Mouse (Mus musculus) neural tube, embryonic 14.5 days (tissue): ENCODE measurements around the gene 9230102O04Rik. TPM values are rescaled to one million over a fixed set of nuclear protein-coding genes. Genes with fewer than 3 reads are reported as not detected.

Experiments
- ATAC-seq: fragments of 200-750 bp; cut with Nextera tagmentation; 2 replicates; pipeline ENCODE4 v1.8.0; 2017; ENCODE audit warnings: low read depth, mild to moderate bottlenecking, moderate TSS enrichment, moderate library complexity
- H3K27ac ChIP-seq: fragments of 300-500 bp; sonication (generic); 2 replicates; pipeline ENCODE4 v1.5.1; 2014; ENCODE audit warnings: low read depth, mild to moderate bottlenecking, control low read depth, low read length, moderate library complexity, mixed read lengths
- H3K27me3 ChIP-seq: fragments of 300-500 bp; sonication (generic); 2 replicates; pipeline ENCODE4 v1.6.1; 2014; ENCODE audit warnings: low read length; ENCODE audit not compliant: control insufficient read depth, insufficient read depth
- H3K36me3 ChIP-seq: fragments of 300-500 bp; sonication (generic); 2 replicates; pipeline ENCODE4 v1.6.1; 2014; ENCODE audit warnings: low read length, mixed read lengths; ENCODE audit not compliant: control insufficient read depth, insufficient read depth
- H3K4me1 ChIP-seq: fragments of 300-500 bp; sonication (generic); 2 replicates; pipeline ENCODE4 v1.6.1; 2014; ENCODE audit warnings: low read length; ENCODE audit not compliant: control insufficient read depth, insufficient read depth
- H3K4me2 ChIP-seq: fragments of 300-500 bp; sonication (generic); 2 replicates; pipeline ENCODE4 v1.6.1; 2014; ENCODE audit warnings: mild to moderate bottlenecking, low read depth, low read length, control low read depth
- H3K4me3 ChIP-seq: fragments of 300-500 bp; sonication (generic); 2 replicates; pipeline ENCODE4 v1.5.1; 2014; ENCODE audit warnings: low read depth, low read length, control low read depth, mixed read lengths
- H3K9ac ChIP-seq: fragments of 300-500 bp; sonication (generic); replicated peaks from 2 replicates; pipeline ENCODE4 v1.6.1; 2014; ENCODE audit warnings: low read depth, mild to moderate bottlenecking, control low read depth, low read length, mixed read lengths
- H3K9me3 ChIP-seq: fragments of 300-500 bp; sonication (generic); 2 replicates; pipeline ENCODE4 v1.6.1; 2016; ENCODE audit warnings: low read length; ENCODE audit not compliant: control insufficient read depth
- WGBS: fragments of 180-500 bp; shearing (Covaris S2); extraction: QIAGEN DNeasy Blood & Tissue Kit; methylation state at CpG from one replicate; pipeline ENCODE4 v1.1.7; 2014; 5-methylcytosine and 5-hydroxymethylcytosine counted together
- polyA plus RNA-seq: library from polyadenylated mRNA; unstranded; fragments of >200 nt; fragmentation: Nextera tagmentation; extraction: Ambion mirVana; gene quantifications from 2 replicates; pipeline ENCODE4 v1.2.1, GENCODE M21; 2014

Gene 9230102O04Rik
- 0.46 TPM in 1 of 2 replicates, not detected in the other for polyA plus RNA-seq

GRCm38 (mm10) chr2:9888913-9889650 lies at the start of gene 9230102O04Rik:
TSS of gene 9230102O04Rik (minus strand) at chr2:9889540.
- peak; percentile 65 for ATAC-seq
- under 1% methylated on average over 30 of the region's 30 CpGs for WGBS
- Histone ChIP-seq H3K9me3 (no peaks in the 10 kb centered on the region), H3K4me1 (no peaks in the 10 kb centered on the region), H3K27ac (no peak within 1 kb of the TSS), H3K27me3 (peaks cover 62% of the 10 kb centered on the region), H3K36me3 (no peaks in the 10 kb centered on the region), H3K4me2 (peak within 1 kb of the TSS; percentile 14; the same call in 1 of the 2 replicates), H3K9ac (no peak within 1 kb of the TSS), H3K4me3 (no peak within 1 kb of the TSS)

GRCm38 (mm10) chr2:9935965-9936364 lies 46.6 kb upstream of the 9230102O04Rik start:
- H3K27ac ChIP-seq = no peak overlapping the region
- no peaks in the 10 kb centered on the region for H3K4me1 ChIP-seq
- WGBS = 0% methylated on average over 1 of the region's 1 CpGs
- no peak for ATAC-seq
- H3K4me2 ChIP-seq = no peak overlapping the region
- H3K36me3 ChIP-seq = no peaks in the 10 kb centered on the region
- no peak overlapping the region for H3K9ac ChIP-seq
- no peaks in the 10 kb centered on the region for H3K9me3 ChIP-seq
- no peaks in the 10 kb centered on the region for H3K27me3 ChIP-seq
- no peak overlapping the region for H3K4me3 ChIP-seq

GRCm38 (mm10) chr2:9926905-9927283 lies 37.6 kb upstream of the 9230102O04Rik start:
- no peak for ATAC-seq
- H3K27ac ChIP-seq = no peak overlapping the region

GRCm38 (mm10) chr2:9926194-9926904 lies 37.0 kb upstream of the 9230102O04Rik start:
- Histone ChIP-seq H3K4me3 (no peak overlapping the region), H3K9me3 (no peaks in the 10 kb centered on the region), H3K36me3 (no peaks in the 10 kb centered on the region), H3K27ac (no peak overlapping the region), H3K27me3 (no peaks in the 10 kb centered on the region), H3K9ac (no peak overlapping the region), H3K4me2 (no peak overlapping the region), H3K4me1 (no peaks in the 10 kb centered on the region)
- 44% methylated on average over 7 of the region's 7 CpGs for WGBS
- no peak for ATAC-seq

More at GRCm38 (mm10) chr2:9926905-9927283, 37.6 kb upstream of the 9230102O04Rik start:
- no peak overlapping the region for H3K9ac ChIP-seq
- no peaks in the 10 kb centered on the region for H3K27me3 ChIP-seq
- 79% methylated on average over 4 of the region's 4 CpGs for whole genome bisulfite sequencing
- H3K9me3 ChIP-seq = no peaks in the 10 kb centered on the region
- no peak overlapping the region for H3K4me3 ChIP-seq
- no peaks in the 10 kb centered on the region for H3K4me1 ChIP-seq
- H3K4me2 ChIP-seq = no peak overlapping the region
- no peaks in the 10 kb centered on the region for H3K36me3 ChIP-seq

- Histone ChIP-seq H3K9ac (no peak overlapping the region), H3K36me3 (peaks cover 6% of the 10 kb centered on the region; the same call in 1 of the 2 replicates), H3K27me3 (no peaks in the 10 kb centered on the region), H3K4me3 (no peak overlapping the region), H3K4me2 (no peak overlapping the region), H3K4me1 (no peaks in the 10 kb centered on the region), H3K27ac (no peak overlapping the region), H3K9me3 (no peaks in the 10 kb centered on the region)
- WGBS = 92% methylated on average over 17 of the region's 17 CpGs
- ATAC-seq = no peak
Observed at GRCm38 (mm10) chr2:9918691-9919471, 29.5 kb upstream of the 9230102O04Rik start.

- no peak for ATAC-seq
- Histone ChIP-seq H3K4me2 (no peak overlapping the region), H3K27me3 (no peaks in the 10 kb centered on the region), H3K9ac (no peak overlapping the region), H3K27ac (no peak overlapping the region), H3K36me3 (peaks cover 6% of the 10 kb centered on the region; the same call in 1 of the 2 replicates), H3K4me1 (no peaks in the 10 kb centered on the region), H3K4me3 (no peak overlapping the region), H3K9me3 (no peaks in the 10 kb centered on the region)
- 91% methylated on average over 9 of the region's 9 CpGs for WGBS
Observed at GRCm38 (mm10) chr2:9917602-9918001, 28.3 kb upstream of the 9230102O04Rik start.

- 11% methylated on average over 11 of the region's 11 CpGs for WGBS
- no peak overlapping the region for H3K27ac ChIP-seq
- no peak for ATAC-seq
Observed at GRCm38 (mm10) chr2:9905995-9906394, 16.7 kb upstream of the 9230102O04Rik start.

GRCm38 (mm10) chr2:9903854-9904560 lies 14.7 kb upstream of the 9230102O04Rik start:
- Histone ChIP-seq H3K27ac (no peak overlapping the region), H3K9ac (no peak overlapping the region), H3K4me2 (no peak overlapping the region), H3K4me1 (no peaks in the 10 kb centered on the region), H3K36me3 (no peaks in the 10 kb centered on the region), H3K4me3 (no peak overlapping the region), H3K9me3 (no peaks in the 10 kb centered on the region), H3K27me3 (0 out of 2 replicates have a peak, but pooled peaks cover 3% of the 10 kb centered on the region)
- 67% methylated on average over 14 of the region's 14 CpGs for WGBS
- no peak for ATAC-seq

More at GRCm38 (mm10) chr2:9905995-9906394, 16.7 kb upstream of the 9230102O04Rik start:
- Histone ChIP-seq H3K9me3 (no peaks in the 10 kb centered on the region), H3K36me3 (no peaks in the 10 kb centered on the region), H3K4me2 (no peak overlapping the region), H3K4me3 (no peak overlapping the region), H3K9ac (no peak overlapping the region), H3K27me3 (0 out of 2 replicates have a peak, but pooled peaks cover 3% of the 10 kb centered on the region), H3K4me1 (no peaks in the 10 kb centered on the region)
